Mouse (Mus musculus) heart, adult 2 months (tissue): ENCODE results near the gene 1700024P04Rik. TPM values are rescaled to one million over a fixed set of nuclear protein-coding genes. Genes with fewer than 3 reads are reported as not detected.

Source experiments
- DNase-seq, 2 experiments: peaks; one replicate each; pipeline ENCODE4 v3.0.0; 2021
- H3K27ac ChIP-seq: fragments of 200-600 bp; 2 replicates; pipeline ENCODE4 v1.8.1; 2022
- H3K27me3 ChIP-seq: fragments of 200-500 bp; 2 replicates; pipeline ENCODE4 v1.6.1; 2012; ENCODE audit warnings: mild to moderate bottlenecking, low read length, inconsistent platforms, mixed read lengths; ENCODE audit not compliant: control insufficient read depth, insufficient read depth
- H3K36me3 ChIP-seq: fragments of 200-500 bp; 2 replicates; pipeline ENCODE4 v1.6.1; 2012; ENCODE audit warnings: low read length, inconsistent platforms; ENCODE audit not compliant: control insufficient read depth, insufficient read depth
- H3K4me1 ChIP-seq: fragments of 200-500 bp; 2 replicates; pipeline ENCODE4 v1.6.1; 2011; ENCODE audit warnings: low read length; ENCODE audit not compliant: control insufficient read depth, insufficient read depth
- H3K4me3 ChIP-seq: fragments of 200-600 bp; 2 replicates; pipeline ENCODE4 v1.8.1; 2022
- H3K79me2 ChIP-seq: fragments of 200-500 bp; replicated peaks from 2 replicates; pipeline ENCODE4 v1.6.1; 2012; ENCODE audit warnings: mild to moderate bottlenecking, inconsistent platforms, low read length, moderate library complexity, mixed read lengths; ENCODE audit not compliant: control insufficient read depth, insufficient read depth
- H3K9ac ChIP-seq: fragments of 200-500 bp; 2 replicates; pipeline ENCODE4 v1.6.1; 2012; ENCODE audit warnings: low read depth, mild to moderate bottlenecking, control low read depth, inconsistent platforms, low read length, mixed read lengths
- CTCF ChIP-seq: fragments of 200-600 bp; IDR thresholded peaks from 2 replicates; pipeline ENCODE4 v1.8.1; 2022; ENCODE audit warnings: antibody characterized with exemption, mild to moderate bottlenecking, moderate library complexity
- EP300 ChIP-seq: fragments of 200-500 bp; IDR thresholded peaks from 2 replicates; pipeline ENCODE4 v1.6.1; 2011; ENCODE audit warnings: low read depth, low read length, control low read depth; ENCODE audit not compliant: insufficient read depth
- POLR2A ChIP-seq: fragments of 200-500 bp; IDR thresholded peaks from 2 replicates; pipeline ENCODE4 v1.6.1; 2011; ENCODE audit warnings: mild to moderate bottlenecking, low read depth, low read length, control low read depth; ENCODE audit not compliant: insufficient read depth
- WGBS: fragments of 180-500 bp; shearing (Covaris S2); methylation state at CpG from one replicate; pipeline ENCODE4 v1.1.7; 2018; 5-methylcytosine and 5-hydroxymethylcytosine counted together
- intact Hi-C: fragments of 180-260 bp; cut with DNase I; formaldehyde crosslinking; loops from one replicate; pipeline ENCODE4 v1.15.1; 2025
- polyA plus RNA-seq: library from polyadenylated mRNA; depleted of rRNA; stranded (reverse); fragments of >200 nt; gene quantifications from 2 replicates; pipeline ENCODE4 v1.2.3, GENCODE M21; 2012
- total RNA-seq, 2 experiments: library from RNA; stranded (reverse); gene quantifications; 2 replicates each; pipeline ENCODE4 v1.2.3; 2021

Gene 1700024P04Rik
- total and polyA plus RNA-seq, 3 experiments: not detected

GRCm38 (mm10) chr13:98946434-98946833, 37.9 kb downstream of the 1700024P04Rik start:
- 91% methylated on average over 7 of the region's 7 CpGs for WGBS

GRCm38 (mm10) chr13:98945908-98946307, 38.5 kb downstream of the 1700024P04Rik start:
- H3K4me1 ChIP-seq: no peaks in the 10 kb centered on the region
- H3K27ac ChIP-seq: no peak overlapping the region
- intact Hi-C loops: no loop called here
- DNase-seq: no peak
- no peaks in the 10 kb centered on the region for H3K79me2 ChIP-seq
- H3K4me3 ChIP-seq: no peak overlapping the region
- no peaks in the 10 kb centered on the region for H3K27me3 ChIP-seq
- H3K36me3 ChIP-seq: no peaks in the 10 kb centered on the region
- TF ChIP-seq POLR2A (no peak), CTCF (no peak), EP300 (no peak)
- 83% methylated on average over 3 of the region's 3 CpGs for WGBS
- H3K9ac ChIP-seq: no peak overlapping the region

More at GRCm38 (mm10) chr13:98946434-98946833, 37.9 kb downstream of the 1700024P04Rik start:
- H3K27ac ChIP-seq: no peak overlapping the region
- intact Hi-C loops: no loop called here
- H3K36me3 ChIP-seq: no peaks in the 10 kb centered on the region
- no peak for TF ChIP-seq EP300
- TF ChIP-seq CTCF: no peak
- no peak for DNase-seq
- H3K27me3 ChIP-seq: no peaks in the 10 kb centered on the region
- H3K79me2 ChIP-seq: no peaks in the 10 kb centered on the region
- no peak overlapping the region for H3K9ac ChIP-seq
- H3K4me1 ChIP-seq: no peaks in the 10 kb centered on the region
- H3K4me3 ChIP-seq: no peak overlapping the region

- TF ChIP-seq POLR2A (no peak), CTCF (no peak), EP300 (no peak)
- WGBS: 92% methylated on average over 4 of the region's 4 CpGs
- no peaks in the 10 kb centered on the region for H3K36me3 ChIP-seq
- no peak overlapping the region for H3K9ac ChIP-seq
- no peaks in the 10 kb centered on the region for H3K27me3 ChIP-seq
- no peak overlapping the region for H3K4me3 ChIP-seq
- no peaks in the 10 kb centered on the region for H3K79me2 ChIP-seq
- DNase-seq: no peak
- H3K4me1 ChIP-seq: no peaks in the 10 kb centered on the region
- intact Hi-C loops: no loop called here
- H3K27ac ChIP-seq: no peak overlapping the region; the same call in 1 of the 2 replicates
These were observed 39.0 kb downstream of the 1700024P04Rik start for GRCm38 (mm10) chr13:98945381-98945780.

DNA sequence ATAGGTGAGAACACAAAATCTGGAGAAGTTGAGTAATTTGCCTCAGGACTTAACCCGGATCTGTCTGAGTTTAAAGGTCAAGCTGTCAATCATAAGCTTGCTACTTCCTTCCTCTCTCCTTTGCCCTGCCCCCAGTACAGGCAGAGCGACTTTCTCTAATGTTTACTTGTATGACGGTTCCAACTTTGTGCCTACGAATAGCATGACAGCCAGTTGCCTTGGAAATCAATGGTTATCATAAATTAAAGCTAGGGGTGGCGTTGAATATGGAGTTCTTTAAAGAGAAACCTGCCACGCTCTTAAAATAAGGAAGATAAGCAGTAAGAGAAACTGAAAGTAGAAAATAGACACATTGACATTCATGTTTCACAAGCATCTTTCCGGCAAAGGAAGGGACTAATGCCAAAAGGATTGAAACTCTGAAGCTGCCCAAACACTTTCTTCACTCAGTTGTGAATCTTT, 39.7 kb downstream of the 1700024P04Rik start:
- intact Hi-C loops: no loop called here
- H3K4me3 ChIP-seq: peak overlapping the region; percentile 25; the same call in 1 of the 2 replicates
- DNase-seq: peak in 1 of 2 experiments; percentile 44
- H3K36me3 ChIP-seq: no peaks in the 10 kb centered on the region
- peak overlapping the region; percentile 73 for H3K27ac ChIP-seq
- no peaks in the 10 kb centered on the region for H3K4me1 ChIP-seq
- H3K79me2 ChIP-seq: no peaks in the 10 kb centered on the region
- WGBS: 35% methylated on average over 7 of the region's 7 CpGs
- H3K27me3 ChIP-seq: no peaks in the 10 kb centered on the region
- TF ChIP-seq POLR2A: 0 out of 2 replicates have a peak, but pooled peaks have one; percentile 24
- no peak for TF ChIP-seq EP300
- no peak for TF ChIP-seq CTCF
- peak overlapping the region; percentile 63; the same call in 1 of the 2 replicates for H3K9ac ChIP-seq

GRCm38 (mm10) chr13:98942360-98942759, 42.0 kb downstream of the 1700024P04Rik start:
- no peaks in the 10 kb centered on the region for H3K79me2 ChIP-seq
- H3K9ac ChIP-seq: no peak overlapping the region
- no peak overlapping the region for H3K27ac ChIP-seq
- WGBS: 47% methylated on average over 6 of the region's 6 CpGs
- H3K36me3 ChIP-seq: no peaks in the 10 kb centered on the region
- H3K4me1 ChIP-seq: no peaks in the 10 kb centered on the region
- TF ChIP-seq POLR2A (no peak), EP300 (no peak), CTCF (no peak)
- intact Hi-C loops: no loop called here
- H3K4me3 ChIP-seq: no peak overlapping the region
- no peak for DNase-seq
- no peaks in the 10 kb centered on the region for H3K27me3 ChIP-seq

- WGBS: 81% methylated on average over 7 of the region's 7 CpGs
- H3K4me3 ChIP-seq: no peak overlapping the region
- no peaks in the 10 kb centered on the region for H3K27me3 ChIP-seq
- DNase-seq: no peak
- no peak overlapping the region for H3K27ac ChIP-seq
- H3K79me2 ChIP-seq: no peaks in the 10 kb centered on the region
- TF ChIP-seq CTCF (no peak), POLR2A (no peak), EP300 (no peak)
- H3K4me1 ChIP-seq: no peaks in the 10 kb centered on the region
- intact Hi-C loops: no loop called here
- H3K9ac ChIP-seq: no peak overlapping the region
- no peaks in the 10 kb centered on the region for H3K36me3 ChIP-seq
These were observed 42.5 kb downstream of the 1700024P04Rik start for GRCm38 (mm10) chr13:98941829-98942343.
